Mouse (Mus musculus): ENCODE data around the gene Lcn10.
A peak's percentile ranks its signal among the peaks of the same experiment; 100 is the strongest.
"Not testable (repeated sequence)": the region's sequence is repeated elsewhere in the genome, so short reads cannot be mapped to it uniquely, and the experiment has no call there.

Lcn10 gene

DNA sequence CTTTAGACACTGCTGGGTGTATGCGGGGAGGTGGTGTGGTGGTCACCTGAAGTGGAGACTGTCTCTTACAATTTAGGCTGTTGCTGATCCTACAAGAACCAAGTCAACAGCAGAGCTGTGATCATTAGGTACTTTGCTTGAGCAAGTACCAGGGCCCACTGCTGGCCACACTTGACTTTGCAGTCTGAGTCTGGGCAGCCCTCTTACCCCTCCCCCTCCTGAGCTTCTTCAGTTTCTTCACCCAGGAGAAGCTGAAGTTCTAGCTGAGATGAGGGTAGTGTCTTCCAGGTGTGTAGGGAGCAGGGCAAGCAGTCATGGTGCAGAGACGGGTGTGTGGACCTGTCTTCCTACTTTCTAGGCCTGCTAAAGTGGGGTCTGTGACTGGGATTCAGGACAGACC lies 25.6 kb downstream of the Lcn10 start:
- DNase-seq, result peak; percentile 47 to 57

GRCm38 (mm10) chr2:25709056-25709455 lies 26.5 kb downstream of the Lcn10 start:
- DNase-seq, result not testable (repeated sequence)

DNA sequence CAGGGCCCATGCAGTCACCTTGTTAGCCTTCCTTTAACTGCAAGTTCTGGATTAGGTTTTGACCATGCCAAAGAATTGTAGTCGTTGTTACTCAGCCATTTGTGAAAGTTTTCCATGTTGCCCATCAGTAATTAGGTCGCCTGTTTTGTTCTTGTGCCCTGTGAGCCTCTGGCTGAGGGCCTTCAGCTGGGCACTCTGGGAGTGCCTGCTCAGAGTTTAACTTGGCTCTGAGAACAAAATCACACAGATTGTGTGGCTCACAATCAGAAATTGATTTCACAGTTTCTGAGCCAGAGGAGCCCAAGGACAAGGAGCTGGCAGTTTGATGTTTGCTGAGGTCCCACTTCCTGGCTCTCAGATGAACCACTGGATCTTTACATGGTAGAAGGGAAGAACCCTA lies 27.3 kb downstream of the Lcn10 start:
- DNase-seq, result not testable (repeated sequence)

GRCm38 (mm10) chr2:25711641-25712040 lies 29.1 kb downstream of the Lcn10 start:
- DNase-seq, result not testable (repeated sequence)

DNA sequence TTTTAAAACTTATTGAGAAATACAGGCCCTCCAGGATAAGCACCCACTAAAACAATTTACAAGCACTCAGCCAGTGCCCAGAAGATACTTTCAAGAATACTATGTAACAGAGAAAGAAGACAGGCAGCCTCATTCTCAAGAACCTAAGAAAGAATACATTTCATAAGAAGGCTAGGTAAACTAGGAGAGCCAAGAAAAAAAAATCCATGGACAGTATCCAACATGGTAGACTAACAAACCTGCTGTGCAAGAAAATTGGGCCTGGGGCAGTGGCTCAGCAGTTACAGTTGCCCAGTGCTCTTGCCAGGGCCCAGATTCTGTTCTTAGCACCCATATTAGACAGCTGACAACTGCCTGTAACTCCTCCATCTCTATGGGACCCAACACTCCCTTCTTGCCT lies 34.7 kb downstream of the Lcn10 start:
- DNase-seq, result no peak

GRCm38 (mm10) chr2:25733199-25733930 lies 50.8 kb downstream of the Lcn10 start:
- no peak for DNase-seq
